Comparison of ENCODE assay signal across 1 mouse cellular context in the genomic region with DNA sequence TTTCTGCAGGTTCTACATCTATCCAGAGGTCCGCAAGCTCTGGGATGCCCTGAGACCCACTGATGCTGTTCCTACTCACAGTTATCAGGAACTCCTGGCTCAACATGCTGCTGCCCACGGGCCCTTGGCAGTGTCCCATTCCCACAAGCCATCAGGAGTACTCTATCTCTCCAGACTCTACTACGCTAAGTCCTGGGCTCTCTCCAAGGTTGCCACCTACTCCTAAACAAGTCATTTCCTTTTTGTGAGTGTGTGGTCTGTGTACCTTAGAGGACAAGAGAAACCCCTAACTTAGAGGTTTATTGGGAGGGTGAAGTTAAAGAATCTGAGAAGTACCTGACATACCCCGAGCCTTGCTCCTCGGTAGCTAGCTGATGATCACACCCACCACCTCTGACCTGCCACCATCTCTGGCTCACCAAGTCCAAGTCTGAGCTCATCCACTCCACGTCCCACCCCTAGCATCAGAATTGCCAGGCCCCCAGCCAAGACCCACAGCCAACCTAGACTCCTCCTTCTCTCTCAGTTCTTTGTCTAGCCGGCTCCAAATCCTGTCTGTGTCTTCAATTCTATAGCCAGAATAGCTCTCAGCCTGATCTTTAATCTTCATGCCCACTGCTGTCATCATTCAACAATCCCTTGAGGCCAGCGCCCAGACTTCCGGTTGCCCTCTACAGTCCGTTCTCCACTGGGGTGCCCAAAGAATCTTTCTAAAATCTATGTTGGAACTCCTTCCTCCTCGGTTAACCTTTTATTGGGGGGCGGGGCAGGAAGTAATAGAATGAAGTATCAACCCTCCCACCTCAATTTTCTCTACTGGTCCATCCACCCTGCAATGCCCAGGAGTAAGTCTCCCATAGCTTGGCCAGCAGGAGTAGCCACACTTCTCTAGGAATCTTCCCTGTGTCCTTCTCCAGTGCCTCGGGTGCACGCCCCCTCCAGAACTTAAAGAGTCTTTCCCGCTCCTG.
TF ChIP-seq lines count a peak whose summit lies in the region.

No protein-coding gene starts in this region.

TF ChIP-seq in CH12.LX, 34 proteins besides CTCF, POLR2A, EP300 and RAD21:
- TF ChIP-seq RCOR1 (conservative IDR thresholded peaks at IDR 0.05; ENCODE audit: low read depth, low read length), result no peak
- TF ChIP-seq IRF4 (IDR thresholded peaks at IDR 0.05; ENCODE audit: low read depth, low read length), result no peak
